Mouse (Mus musculus) lung, postnatal 25 days (tissue): ENCODE data around the gene Mast3.
A peak's percentile ranks its signal among the peaks of the same experiment; 100 is the strongest.
"Not testable (repeated sequence)": the region's sequence is repeated elsewhere in the genome, so short reads cannot be mapped to it uniquely, and the experiment has no call there.

ENCODE experiments used
- DNase-seq: peaks from one replicate; pipeline ENCODE4 v3.0.0; 2022; ENCODE audit warnings: low spot score

Gene Mast3

DNA sequence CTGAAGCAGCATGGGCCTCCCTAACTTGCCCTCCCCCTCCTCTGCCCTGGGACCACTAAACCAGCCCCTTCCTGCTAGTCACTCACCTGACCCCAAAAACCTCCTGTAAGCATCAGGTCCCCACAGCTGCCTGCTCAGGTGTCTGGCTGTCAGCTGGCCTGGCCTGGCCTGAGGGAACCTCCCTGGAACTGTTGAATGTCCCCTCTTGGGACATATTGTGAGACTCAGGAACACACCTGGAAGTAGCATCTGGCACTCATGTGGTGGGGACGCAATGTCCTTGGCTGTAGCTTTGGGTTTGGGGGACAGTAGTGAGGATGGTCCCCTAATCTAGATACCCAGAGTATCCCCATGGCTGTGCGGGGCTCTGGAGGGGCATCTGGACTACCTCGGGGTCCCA, 29.2 kb upstream of the Mast3 start:
- no peak for DNase-seq

DNA sequence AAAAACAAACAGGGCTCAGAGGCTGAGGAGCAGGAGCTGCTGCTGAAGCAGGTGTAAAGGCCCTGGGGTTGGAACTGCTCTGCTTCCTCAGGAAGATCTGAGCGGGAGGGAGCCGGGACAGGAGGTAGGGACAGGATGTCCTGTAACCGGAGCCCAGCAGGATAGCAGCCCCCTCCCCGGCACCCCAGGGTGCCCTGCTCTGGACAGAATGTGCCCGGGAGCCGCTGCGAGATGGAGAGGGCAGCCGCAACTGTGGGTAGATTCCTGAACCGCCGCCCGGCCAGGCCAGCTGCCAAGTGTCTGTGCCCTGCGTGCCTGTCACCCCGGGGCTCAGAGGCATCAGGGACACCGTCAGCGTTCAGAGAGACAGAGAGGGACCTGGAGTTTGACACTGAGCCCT, 28.7 kb upstream of the Mast3 start:
- peak; percentile 79 for DNase-seq

GRCm38 (mm10) chr8:70833018-70833482, 28.2 kb upstream of the Mast3 start:
- peak; percentile 53 for DNase-seq

DNA sequence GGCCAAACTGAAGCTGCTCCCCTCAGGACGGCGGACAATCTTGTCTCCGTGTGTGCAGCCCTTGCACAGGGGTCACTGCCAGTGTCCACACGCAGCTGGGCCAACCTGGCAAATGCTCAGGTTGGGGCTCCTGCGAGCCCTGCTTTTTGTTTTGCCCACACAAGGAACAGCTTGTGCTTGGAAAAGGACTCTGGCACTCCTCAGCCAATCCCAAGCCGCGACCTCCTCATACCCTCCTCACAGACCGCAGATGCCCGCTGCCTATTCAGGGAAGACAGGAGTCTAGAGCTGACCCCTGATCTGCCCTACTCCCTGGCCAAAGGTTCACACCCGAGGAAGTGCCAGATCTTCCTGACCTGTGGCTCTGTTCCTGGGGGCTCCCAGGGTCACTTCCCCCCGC, 27.5 kb upstream of the Mast3 start:
- DNase-seq = no peak

GRCm38 (mm10) chr8:70831517-70831916, 26.7 kb upstream of the Mast3 start:
- DNase-seq = no peak

DNA sequence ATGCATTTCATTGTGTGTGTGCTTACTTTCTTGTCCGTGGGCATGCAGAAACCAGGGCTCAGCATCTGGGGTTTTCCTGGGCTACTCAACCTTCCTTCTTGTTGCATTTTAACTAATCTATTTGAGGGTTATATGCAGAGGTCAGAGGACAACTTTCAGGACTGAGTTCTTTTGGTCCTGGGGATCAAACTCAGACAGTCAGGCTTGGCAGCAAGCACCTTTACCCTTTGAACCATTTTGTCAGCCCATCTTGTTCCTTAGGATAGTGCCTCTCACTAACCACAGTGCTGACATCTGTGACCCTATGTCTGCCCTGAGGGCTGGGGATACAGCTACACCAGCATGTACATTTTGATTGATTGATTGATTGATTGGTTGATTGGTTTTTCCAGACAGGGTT, 22.9 kb upstream of the Mast3 start:
- DNase-seq = no peak

DNA sequence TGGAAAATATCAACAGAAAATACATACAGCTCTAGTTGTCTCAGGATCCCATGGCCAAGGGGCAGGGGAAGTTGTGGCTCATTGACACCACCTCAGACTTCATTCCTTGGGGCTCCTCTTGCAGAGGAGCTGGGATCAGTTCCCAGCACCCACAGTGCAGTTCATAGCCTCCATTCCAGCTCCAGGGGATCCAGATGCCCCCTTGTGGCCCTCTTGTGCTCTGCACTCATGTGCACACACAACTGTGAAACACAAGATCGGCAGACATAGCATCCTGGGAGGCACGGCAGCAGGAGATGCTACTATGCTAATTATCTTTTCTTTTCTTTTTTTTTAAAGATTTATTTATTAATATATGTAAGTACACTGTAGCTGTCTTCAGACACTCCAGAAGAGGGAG, 22.2 kb upstream of the Mast3 start:
- DNase-seq = no peak

DNA sequence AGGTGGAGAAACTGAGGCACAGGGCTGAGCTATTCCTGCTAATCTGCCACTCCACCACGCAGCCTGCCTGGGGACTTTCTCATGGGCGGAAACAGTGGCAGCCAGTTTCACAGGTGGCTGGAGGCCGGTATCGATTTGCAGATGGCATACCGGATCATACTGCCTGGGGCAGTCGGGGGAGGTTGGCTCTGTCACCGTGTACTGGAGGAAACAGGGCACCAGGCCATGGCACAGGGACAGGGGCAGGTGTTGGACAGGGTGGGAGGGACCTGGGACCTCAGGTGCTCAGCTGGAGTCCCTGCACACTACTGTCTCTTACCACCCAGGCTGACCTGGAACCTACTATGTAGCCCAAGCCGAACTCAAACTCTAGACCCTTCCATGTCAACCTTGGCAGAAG, 21.0 kb upstream of the Mast3 start:
- no peak for DNase-seq

DNA sequence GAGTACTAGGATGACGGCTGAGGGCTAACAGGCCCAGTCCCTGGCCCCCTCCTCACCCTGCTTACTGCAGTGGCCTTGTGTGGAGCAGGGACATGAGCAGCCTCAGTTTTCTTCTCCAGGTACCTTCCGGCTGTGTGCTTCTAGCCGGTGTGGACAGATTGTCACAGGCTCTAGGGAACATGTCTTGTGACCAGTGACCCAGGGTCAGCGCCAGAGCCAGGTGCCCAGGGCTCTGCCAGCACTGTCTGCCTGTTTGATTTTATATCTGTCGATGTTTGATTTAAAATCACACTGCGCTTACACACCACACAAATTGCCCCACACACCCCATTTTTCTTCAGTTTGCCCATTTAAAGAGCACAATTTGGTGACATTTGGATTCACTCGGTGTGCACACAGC, 18.9 kb upstream of the Mast3 start:
- DNase-seq = no peak

DNA sequence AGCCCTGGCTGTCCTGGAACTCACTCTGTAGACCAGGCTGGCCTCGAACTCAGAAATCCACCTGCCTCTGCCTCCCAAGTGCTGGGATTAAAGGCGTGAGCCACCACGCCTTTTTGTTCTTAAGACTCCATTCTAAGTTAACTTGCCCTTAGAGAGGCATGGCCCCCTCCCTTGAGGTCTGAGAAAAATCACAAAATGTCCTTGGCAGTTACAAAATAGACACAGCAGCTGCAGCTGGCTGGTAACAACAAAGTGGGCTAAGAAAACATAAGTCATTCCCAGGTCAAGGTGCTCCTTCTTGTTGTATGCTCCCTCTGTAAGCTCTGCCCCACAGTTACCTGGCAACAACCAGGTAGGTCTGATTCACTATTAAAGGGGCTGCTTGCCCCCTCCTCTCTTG, 17.7 kb upstream of the Mast3 start:
- not testable (repeated sequence) for DNase-seq

DNA sequence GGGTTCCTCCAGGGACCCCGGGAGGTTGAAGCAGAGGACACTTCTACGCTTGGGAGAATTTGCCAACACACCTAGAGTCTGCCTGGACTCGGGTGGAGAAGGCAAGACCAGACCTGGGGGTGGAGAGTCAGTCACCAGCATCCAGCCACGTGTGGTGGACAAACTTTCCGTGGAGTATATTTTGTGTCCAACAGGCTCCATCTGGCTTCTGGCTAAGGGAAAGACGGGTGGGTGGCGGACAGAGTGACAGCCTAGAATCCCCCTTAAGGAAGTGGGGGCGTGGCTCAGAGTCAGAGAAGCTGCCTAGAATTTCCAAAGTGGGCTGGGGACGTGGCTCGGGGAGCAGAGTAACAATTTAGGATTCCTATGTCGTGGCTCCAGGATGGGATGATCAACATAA, 17.1 kb upstream of the Mast3 start:
- DNase-seq = no peak

- peak; percentile 68 for DNase-seq
These were observed 16.6 kb upstream of the Mast3 start for GRCm38 (mm10) chr8:70821399-70821962.

GRCm38 (mm10) chr8:70820101-70820935, 15.5 kb upstream of the Mast3 start:
- DNase-seq = peak; percentile 93

GRCm38 (mm10) chr8:70816679-70817078, 11.8 kb upstream of the Mast3 start:
- peak; percentile 75 for DNase-seq

DNA sequence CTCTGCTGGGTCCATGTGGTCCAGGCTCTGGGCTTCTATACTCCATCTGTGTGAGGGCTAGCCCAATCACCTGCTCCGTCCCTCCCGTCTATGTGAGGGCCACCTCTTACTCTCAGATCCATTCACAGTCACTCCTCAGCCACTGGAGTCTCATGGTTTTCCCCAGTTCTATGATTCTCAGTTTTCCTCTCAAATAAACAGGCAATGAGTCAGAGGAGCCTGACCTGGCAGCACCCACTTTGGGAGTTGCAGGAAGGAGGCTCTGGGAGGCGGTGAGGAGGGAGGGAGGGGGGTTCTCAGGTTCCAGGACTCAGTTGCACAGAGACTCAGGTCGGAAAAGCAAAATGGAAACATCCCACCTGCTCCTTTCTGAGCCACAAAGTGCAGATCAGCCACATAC, 8.0 kb upstream of the Mast3 start:
- DNase-seq = no peak

DNA sequence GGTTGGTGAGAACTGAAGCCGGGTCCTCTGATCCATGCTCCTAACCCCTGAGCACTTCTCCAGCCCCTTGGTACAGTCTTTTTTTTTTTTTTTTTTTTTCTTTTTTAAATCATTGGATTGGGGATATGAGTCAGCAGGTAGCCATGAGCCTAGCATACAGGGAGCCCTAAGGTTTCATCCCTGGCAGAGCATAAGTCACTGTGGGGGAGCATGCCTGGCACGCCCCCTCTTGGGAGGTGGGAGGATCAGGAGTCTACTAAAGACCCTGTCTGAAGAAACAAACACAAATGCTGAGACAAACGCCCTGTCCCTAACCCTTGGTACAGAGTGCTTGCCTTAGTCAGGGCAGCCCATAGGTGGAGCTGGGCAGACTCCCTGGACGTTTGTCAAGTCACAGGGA, 7.2 kb upstream of the Mast3 start:
- DNase-seq = no peak

DNA sequence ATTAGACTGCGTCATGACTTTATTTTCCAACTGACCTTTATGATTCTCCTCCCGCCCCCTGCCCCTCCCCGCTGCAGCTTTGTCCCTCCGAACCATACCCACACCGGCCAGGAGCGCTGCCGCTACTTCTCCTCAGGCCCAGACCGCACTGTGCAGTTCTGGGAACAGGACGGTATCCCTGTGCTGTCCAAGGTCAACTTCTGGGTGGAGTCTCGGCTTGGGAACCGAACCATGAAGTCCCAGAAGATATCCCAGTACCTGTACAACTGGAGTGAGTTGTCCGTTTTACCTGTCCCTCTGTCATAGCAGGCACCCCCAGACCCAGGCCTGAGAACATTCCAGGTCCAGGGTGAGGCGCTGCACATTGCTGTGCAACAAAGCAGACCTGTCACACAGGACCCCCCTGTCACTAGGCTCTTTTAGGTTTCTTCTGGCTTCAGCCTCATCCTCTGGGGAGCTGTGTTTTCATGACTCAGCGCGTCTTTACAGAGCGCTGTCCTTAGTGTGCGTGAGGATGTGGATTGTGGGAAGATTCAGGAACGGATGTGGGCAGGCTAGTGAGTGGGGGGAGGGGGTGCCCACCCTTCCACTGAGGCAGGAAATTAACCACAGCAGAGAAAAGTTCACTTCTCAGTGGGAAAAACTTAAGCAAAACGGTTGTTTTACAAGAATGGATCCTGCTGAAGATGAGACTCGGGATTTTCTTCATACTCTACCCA, 6.3 kb upstream of the Mast3 start:
- DNase-seq = no peak

GRCm38 (mm10) chr8:70808955-70809701, 4.3 kb upstream of the Mast3 start:
- DNase-seq = no peak

DNA sequence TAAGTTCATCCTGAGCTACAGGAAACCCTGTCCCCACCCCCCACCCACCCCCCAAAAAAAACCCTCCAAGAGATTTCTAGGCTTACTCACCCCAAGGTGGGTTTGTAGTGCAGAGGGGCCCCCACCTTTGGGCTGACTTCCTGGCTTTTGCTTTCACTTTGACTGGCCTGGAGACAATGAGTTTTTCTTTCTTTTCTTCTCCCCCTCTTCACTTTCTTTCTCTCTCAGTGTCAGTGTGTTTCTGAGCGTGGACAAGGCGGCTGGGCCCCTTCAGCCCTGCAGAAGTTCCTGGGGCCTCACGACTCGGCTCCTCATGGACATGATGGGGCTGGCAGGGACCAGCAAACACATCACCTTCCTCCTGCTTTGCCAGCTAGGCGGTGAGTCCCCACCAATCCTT, 3.4 kb upstream of the Mast3 start, which contains the start of gene Il12rb1:
Il12rb1 (plus strand) TSS at position 211 of the 400 bp plus-strand sequence.
- no peak for DNase-seq

- DNase-seq = no peak
These were observed 2.5 kb upstream of the Mast3 start for GRCm38 (mm10) chr8:70807304-70807703.

DNA sequence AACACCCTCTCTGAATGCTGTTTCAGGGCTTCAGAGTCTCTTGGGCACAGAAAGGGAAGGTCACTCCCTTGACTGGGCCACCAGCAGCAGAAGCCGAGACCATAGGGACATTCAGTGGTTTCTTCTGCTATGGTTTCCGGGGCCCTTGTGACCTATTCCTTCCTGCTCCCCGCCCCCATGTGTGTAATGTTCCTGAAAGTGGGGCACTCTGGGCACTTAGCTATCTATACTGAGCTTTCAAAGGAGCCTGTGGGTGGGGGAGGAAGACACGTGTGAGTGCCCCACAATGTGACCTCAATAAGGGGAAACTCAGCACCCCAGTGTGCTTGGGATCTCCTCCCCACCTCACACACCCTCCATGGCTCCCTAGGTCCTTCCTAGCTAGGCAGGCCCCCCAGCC, 1.7 kb upstream of the Mast3 start:
- peak; percentile 79 for DNase-seq

GRCm38 (mm10) chr8:70803761-70804480, 933 bp downstream of the Mast3 start:
- DNase-seq = peak; percentile 59
